Mouse (Mus musculus): Measurements from ENCODE around the gene Slc38a8.

Slc38a8 gene

DNA sequence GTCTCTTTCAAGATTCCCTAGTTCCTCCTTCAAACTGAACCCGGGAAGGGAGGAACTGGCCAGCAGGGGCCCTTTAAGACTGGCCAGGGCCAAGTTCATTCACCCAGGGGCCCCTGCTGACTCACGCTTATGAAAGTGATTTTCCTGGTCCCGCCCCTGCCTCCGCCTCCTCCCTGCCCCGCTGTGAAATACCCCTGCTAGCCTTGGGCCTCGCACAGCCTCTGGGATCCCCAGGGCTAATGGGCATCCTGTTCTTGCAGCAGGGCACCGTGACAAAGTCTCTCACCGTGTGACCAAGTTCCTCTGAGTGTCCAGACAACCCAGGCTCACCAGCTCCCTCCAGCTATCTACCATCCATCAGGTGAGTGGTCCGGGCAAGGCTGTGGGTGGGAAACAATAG, 64.6 kb downstream of the Slc38a8 start:
- DNase-seq = no peak

- no peak for DNase-seq
Observed at GRCm38 (mm10) chr8:119436331-119436730, 65.2 kb downstream of the Slc38a8 start.

GRCm38 (mm10) chr8:119435527-119435926, 66.0 kb downstream of the Slc38a8 start:
- DNase-seq = no peak

- no peak for DNase-seq
Observed at GRCm38 (mm10) chr8:119434569-119434968, 66.9 kb downstream of the Slc38a8 start.

DNA sequence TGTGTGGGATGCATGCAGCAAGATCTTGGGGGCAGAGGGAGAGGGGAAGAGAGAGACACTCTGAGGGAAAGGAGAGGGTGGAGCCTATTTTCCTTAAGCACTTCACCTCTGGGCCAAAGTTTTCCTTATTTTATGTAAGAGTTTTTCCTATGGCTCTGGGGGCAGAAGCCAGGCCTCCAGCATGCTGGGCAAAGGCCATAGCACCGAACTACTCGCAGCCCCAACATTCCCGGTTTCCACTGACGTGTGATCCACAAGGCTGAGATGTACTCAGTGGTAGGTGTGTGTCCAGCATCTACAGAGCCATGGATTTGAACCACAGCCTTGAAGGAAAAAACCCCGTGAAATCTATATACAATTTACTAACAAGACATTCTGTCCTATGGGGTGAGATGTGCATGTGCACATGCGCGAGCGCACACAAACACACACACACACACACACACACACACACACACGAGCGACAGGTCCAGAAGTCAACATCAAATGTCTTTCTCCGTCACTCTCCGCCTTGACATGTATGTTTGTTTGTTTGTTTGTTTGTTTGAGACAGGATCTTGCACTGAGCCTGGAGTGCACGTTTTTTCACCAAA, 67.8 kb downstream of the Slc38a8 start, which contains the start of gene Osgin1:
Osgin1 (plus strand) TSS at position 543 of the 593 bp plus-strand sequence.
- DNase-seq = no peak

DNA sequence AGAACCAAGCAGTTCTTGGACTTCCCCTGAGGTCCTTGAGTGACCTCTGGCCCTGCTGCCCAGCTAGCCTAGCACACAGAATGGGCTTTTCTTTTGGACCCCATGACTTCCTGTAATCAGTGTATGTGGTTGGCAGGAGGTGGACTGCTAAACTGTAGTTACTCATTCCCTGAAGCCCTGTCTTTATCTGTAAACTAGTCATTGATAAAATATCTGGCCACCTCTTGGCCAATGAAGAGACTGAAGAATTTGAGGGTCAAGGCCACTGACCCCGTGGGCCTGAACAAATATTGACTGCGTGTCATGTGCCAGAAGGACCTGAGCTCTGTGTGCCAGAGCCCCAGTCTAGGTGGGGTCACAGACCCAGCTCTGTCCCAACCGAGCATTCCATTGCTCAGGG, 69.1 kb downstream of the Slc38a8 start:
- no peak for DNase-seq

DNA sequence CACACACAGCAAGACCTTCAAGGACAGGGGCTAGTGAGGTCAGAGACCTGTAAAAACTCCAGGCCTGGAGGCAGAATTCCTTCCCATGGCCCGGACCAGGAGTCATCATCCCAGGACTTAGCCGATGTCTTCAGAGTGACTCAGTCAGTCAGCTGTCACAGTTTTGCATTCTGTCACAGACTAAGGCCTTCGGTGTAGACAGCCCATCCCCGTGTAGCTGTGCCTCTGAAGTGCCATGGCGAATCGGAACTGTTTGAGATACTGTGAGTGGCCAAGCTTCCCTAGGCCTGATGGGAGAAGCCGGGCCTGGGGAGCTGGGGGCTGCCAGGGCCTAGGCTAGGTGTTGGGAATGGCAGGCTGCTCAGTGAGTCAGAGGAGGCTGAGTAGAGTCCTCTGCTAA, 70.8 kb downstream of the Slc38a8 start:
- no peak for DNase-seq

DNA sequence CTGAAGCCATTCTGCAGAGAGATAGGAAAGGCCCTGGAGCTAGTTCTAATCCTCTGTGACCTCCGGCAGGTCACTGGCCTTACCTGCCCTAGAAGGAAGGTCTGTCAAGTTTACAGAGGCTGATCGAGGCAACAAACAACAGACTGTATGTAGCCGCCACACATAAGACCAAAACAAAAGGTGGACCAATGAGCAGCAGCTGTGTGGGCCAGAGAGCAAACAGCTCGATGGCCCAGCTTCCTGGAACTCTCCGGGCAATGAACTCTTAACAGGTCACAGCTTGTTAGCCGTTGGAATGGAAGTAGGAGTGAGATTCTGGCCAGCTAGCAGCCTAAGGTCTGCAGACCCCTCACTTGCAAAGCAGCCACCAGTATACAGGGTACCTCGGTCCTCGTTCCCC, 71.2 kb downstream of the Slc38a8 start:
- DNase-seq = no peak
